Mouse (Mus musculus): ENCODE data around the gene Snx29.

Gene Snx29

GRCm38 (mm10) chr16:11694386-11694785, 371.7 kb downstream of the Snx29 start:
- no peak for DNase-seq

DNA sequence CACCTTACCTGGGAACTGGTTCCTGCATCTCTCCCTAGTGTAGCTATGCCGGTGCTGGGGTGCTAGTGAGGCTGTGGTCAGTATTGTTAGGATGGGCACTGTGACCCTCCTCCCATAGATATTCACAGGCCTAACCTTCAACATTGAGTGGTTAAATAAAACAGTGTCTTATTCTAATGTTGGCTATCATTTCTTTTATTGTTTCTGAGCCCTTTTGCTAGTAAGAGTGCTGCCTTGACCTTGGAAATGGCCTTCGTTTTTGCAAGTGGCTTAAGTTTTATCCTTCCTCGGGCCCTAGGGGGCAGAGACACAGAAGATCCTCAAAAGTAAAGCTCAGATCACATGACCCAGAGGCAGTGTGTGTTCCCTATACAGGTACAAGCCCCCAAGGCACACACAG, 374.1 kb downstream of the Snx29 start:
- DNase-seq, result no peak

- no peak for DNase-seq
Measured at GRCm38 (mm10) chr16:11697710-11698357, 375.1 kb downstream of the Snx29 start.

DNA sequence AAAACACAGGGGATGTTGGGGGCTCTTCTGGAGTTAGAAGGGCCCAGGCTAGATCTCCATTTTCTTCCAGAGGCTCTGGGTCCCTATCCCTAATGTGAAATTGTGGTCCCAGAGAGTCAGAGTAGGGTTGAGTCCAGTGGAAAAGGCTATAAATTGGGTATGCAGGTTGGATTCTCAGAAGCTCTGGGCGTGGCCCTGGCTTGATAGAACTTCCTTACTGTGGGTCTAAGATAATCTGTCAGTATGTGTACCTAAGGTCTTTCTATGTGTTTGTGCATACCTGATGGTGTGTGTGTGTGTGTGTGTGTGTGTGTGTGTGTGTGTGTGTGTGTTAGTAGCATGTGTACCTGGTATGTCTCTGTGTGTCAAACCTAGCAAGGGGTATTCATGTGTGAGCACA, 378.9 kb downstream of the Snx29 start:
- no peak for DNase-seq

- DNase-seq, result no peak
Measured at GRCm38 (mm10) chr16:11704096-11704495, 381.4 kb downstream of the Snx29 start.

DNA sequence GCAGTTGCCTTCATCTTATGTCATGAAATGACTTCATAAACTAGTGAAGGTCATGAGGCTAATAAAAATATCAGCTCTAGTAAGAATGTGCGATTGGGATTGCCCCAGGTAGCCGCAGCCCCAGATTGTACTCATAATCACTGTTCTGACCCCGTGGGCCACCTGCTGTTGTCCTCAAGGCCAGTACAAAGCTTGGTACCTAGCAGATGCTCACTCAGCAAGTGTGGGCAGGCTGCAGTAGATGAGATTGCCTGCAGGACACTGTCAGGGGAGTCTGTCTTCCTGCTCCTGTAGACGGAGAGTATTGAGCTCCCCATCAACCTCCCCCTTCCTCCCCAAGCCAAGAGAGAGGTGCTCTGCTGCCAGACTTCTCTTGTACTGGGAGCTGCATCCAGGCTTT, 382.7 kb downstream of the Snx29 start:
- no peak for DNase-seq

- no peak for DNase-seq
Measured at GRCm38 (mm10) chr16:11708097-11708496, 385.4 kb downstream of the Snx29 start.

DNA sequence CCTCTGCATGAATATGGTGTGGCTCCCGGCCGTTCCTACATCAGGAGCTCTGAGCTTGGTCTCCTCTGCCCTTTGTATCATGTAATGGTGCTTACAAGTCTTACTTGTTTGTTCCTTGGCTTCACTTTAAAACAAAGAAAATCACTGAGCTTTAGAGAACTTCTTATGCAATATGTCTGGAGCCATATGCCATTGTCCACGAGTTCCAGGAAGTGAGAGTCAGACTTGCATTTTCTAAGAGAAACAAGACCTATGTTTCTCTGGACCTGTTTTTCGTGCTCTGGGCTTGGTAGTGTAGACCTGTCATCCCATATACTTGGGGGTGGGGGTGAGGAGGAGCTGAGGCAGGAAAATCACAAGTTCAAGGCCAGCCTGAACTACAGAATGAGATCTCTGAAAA, 386.7 kb downstream of the Snx29 start:
- DNase-seq, result no peak

GRCm38 (mm10) chr16:11709999-11710667, 387.4 kb downstream of the Snx29 start:
- no peak for DNase-seq

GRCm38 (mm10) chr16:11713265-11713865, 390.7 kb downstream of the Snx29 start:
- no peak for DNase-seq

DNA sequence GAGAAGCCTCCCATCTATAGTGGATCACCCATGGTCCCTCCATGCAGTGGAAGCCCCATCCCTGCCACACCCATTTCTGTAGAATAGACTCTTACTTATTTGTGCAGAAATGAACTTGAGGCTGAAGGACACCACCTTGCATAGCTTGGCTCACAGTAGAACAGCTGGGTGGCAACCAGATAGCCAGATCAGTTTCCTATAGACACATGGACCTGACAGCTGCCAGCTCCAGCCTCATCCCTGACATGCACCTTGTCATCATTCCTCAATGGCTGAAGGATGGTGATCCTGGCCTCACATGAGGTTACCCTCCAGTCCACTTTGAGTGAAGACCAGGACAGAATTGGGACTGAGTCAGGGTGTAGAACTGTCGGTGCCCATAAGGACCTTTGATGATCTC, 394.2 kb downstream of the Snx29 start:
- no peak for DNase-seq

DNA sequence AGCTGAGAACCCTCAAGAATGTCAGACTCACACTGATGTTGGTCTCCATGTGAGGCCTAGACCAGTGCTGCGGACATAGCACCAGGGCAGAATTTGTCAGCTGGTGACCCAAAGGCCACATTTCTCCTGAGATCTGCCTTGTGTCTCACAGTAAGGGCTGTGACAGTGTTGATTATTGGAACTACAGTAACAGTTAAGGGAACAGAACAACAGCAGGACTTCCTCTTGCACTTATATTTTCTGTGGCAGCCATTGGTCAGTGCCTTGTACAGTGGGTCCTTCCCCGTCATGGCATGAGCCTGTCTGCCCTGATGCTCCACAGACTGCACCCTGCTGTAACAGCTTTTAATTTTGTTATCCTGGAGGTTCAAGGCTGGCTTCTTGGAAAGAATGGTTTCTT, 403.2 kb downstream of the Snx29 start:
- no peak for DNase-seq

GRCm38 (mm10) chr16:11727331-11727730, 404.6 kb downstream of the Snx29 start:
- DNase-seq, result no peak

DNA sequence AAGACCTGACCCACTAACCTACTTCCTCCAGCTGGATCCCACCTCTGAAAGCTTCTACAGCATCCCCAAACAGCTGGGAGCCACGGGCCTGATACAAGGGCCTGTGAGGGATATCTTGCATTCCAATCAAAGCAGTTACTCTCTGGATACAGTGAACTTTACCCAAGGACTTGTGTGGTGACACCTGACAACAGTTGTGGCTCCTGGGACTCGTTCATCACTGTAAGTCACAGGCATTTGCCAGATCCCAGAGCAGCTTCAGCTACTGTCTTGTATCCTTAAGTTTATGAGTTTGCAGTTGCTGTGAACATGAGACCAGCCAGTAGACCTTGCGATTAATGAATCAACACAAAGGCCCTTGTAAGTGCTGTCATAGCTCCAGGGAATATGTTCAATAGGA, 405.4 kb downstream of the Snx29 start:
- no peak for DNase-seq

- no peak for DNase-seq
Measured at GRCm38 (mm10) chr16:11728627-11729026, 405.9 kb downstream of the Snx29 start.

DNA sequence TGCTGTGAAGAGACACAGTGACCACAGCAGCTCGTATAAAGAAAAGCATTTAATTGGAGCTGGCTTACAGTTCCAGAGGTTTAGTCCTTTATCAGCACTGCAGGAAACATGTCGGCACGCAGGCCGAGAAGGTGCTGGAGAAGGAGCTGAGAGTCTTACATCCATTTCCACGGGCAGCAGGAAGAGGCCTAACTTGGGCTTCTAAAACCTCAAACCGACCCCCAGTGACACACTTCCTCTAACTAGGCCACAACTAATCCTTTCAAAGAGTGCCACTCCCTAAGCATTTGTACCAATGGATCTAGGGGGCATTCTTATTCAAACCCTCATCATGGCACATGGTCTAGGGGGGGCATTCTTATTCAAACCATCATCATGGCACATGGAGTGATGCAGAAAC, 406.4 kb downstream of the Snx29 start:
- no peak for DNase-seq

DNA sequence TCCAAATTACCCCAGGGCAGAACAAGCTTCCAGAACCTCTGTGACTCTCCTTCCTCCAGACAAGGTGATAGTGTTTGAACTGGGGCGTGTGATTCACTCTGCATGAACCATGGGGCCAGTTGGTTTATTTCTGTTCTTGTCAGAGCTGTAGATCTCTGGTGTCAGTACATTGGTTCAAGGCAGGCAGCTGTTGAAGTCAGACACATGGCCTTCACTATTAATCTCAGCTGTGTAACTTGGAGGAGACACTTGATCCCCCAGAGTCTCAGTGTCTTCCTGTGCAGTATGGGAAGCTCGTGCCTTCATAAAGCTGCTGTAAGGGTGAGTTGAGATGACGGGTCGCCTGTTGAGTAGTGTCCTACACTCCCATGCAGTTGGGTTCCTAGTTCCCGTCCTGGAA, 407.1 kb downstream of the Snx29 start:
- no peak for DNase-seq

DNA sequence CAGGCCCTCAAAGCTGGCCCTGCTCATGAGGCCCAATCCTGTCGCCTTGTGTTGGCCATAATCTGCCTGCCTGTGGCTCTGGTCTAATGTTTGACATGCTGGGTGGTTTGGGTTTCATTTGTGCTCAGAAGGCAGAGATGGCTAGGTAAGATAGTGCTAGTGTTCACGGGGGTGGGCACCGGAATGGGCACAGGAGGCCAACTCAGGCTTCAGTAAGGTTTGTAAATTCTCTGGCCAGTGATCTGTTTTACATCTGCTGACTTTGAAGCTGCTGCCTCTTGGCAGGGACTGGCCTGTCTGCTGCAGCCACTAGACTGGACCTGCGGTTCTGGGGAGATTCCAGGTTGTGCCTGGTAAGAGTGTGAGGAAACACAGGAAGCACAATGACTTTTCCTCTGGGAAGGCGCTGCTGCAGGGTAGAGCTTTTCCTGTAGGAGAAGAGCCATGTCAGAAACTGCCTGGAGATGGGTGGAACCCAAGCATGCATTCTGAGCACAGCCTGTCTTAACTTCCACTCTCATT, 408.4 kb downstream of the Snx29 start:
- DNase-seq, result no peak

GRCm38 (mm10) chr16:11738341-11738740, 415.6 kb downstream of the Snx29 start:
- DNase-seq, result no peak

DNA sequence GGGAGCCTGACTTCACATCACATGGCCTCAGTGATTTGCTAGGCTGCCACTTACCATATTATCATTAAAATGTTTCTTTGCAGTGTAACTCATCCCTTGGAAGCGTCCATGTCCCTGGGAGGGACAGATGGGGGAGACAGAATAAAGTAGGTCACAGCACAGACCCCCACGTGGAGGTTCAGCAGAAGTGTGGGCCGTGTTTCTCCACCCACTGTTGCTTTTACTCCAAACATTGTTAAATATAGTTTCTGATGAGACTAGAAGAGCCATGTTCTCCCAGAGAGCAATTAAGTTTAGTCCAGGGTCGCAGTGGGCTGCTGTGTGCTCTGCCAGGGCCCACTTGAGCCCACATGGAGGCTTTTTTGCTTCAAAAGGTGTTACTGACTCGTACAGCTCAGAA, 419.2 kb downstream of the Snx29 start:
- DNase-seq, result no peak

DNA sequence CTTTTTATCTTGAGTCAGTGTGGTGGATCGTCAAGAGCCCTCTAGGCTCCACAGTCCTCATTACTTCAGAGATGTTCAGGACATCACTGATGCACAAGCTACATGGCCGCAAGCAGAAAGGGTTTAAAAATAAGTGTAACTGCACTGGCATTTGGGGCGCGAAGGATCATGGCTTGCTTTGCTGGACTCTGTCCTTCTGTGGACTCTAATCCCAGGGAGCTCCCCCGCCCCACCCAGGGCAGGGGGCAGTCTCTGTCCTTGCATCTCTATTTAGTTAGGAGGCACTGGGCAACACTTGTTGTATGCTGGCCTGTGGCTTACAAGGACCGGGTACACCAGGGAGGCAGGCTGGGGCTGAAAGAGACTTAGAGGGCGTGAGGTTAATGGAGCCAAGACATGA, 419.6 kb downstream of the Snx29 start:
- DNase-seq, result no peak

DNA sequence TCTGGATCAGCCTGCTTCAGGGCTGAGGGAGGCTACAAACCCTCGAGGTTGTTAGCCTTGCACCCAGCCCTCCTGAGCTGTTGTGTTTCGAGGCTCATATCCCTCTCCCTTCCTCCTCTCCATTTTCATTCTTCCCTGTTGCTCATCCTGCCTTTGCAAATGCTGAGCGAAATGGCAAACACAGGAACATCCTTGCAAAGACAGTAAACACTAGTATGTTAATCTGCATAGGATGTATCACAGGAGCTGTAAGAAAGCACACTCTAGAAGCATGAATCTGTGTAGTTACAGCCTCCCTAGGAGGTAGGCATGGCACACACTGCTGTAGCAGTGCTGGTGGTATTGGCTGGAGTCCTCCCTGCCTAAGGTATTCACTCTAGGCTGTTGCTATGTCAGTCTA, 420.3 kb downstream of the Snx29 start:
- DNase-seq, result no peak

- no peak for DNase-seq
Measured at GRCm38 (mm10) chr16:11743724-11744123, 421.0 kb downstream of the Snx29 start.

DNA sequence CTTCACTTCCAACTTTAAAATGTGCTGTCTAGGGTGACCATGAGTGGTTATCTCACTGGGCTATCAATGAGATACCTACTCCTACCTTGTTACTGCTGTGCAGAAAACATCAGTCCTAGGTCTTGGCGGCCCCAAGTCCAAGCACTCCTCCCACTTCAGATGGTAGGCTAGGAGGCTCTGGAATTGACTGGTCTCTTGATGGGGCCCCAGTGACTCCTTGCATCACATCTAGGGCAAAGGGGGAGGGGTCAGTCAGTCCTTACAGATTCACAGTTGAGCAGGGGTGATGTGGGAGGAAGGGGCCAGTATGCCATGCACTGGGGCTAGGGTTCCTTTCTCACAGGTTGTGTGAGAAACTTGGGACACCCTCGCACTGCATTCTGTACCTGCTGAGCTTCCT, 423.3 kb downstream of the Snx29 start:
- DNase-seq, result no peak

Measured in thymus, postnatal 14 days (tissue).